Mouse (Mus musculus): Measurements from ENCODE around the gene Igsf21.

Gene Igsf21

DNA sequence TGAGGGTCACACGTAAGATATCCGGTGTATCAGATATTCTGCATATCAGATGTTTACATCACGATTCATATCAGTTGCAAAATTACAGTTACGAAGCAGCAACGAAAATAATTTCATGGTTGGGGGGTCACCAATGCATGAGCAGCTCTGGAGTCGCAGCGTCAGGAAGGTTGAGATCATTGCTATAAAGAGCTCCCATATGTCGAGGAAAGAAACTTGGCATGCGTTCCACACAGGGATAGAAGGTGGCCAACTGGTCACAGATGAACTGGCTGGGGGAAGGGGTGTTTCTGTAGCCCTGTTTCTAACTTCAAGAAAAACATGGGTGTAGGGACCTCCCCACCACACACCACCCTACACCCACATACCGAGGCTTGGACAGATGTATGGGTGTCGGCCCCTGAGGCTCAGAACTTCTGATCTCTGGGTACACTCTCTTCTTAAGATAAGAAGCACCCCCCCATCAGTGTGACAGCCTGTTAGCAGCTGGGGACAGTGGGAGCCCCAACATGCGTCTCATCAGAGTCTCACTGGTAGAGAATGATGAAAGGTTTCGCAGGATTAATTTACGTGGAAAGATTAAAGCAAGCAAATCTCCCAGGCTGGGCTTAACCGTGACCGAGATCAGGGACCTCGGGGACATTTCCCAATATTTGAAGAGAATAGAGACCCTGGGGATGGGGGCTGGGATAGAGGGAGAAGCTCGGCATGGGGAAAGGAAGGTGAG is 54.1 kb downstream of the Igsf21 start:
- DNase-seq (ENCODE audit: low spot score) = no peak

DNA sequence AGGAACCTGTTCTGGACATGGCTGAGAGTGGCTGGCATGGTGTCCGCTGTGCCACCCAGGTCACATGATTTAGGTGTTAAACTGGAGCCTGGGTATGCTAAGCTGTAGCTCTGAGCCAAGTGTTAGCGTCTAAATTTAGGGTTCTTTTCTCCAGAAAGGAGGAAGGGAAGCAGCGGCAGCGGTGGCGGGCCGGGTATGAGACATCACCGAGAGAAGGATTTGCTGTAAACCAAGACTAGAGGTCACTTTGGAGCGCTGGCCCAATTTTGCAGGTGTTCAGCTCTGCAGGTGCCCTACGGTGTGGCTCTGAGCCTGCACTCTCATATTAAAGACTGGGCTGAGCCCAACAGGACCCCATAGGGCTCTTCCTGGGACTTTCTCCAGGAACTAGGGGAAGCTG is 57.0 kb downstream of the Igsf21 start:
- no peak for DNase-seq (ENCODE audit: low spot score)

DNA sequence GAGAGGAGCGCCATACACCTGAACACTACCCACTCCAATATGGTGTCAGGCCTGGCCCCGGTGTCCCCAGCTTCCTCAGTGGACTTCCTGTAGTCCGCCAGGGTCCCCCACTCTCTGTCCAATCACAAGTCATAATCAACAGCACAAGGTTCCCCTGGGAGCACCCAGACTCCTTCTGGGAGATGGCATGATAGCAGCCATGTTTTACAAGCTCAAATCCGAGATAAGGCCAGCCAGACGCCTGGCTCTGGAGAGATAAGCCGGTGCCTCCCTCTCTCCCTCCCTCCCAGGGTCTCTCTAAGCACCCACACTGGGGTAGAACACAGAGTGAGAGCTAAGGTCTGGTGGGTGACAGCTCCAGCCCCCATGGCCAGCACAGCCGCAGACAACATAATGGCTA is 58.0 kb downstream of the Igsf21 start:
- peak; percentile 22 for DNase-seq (ENCODE audit: low spot score)

DNA sequence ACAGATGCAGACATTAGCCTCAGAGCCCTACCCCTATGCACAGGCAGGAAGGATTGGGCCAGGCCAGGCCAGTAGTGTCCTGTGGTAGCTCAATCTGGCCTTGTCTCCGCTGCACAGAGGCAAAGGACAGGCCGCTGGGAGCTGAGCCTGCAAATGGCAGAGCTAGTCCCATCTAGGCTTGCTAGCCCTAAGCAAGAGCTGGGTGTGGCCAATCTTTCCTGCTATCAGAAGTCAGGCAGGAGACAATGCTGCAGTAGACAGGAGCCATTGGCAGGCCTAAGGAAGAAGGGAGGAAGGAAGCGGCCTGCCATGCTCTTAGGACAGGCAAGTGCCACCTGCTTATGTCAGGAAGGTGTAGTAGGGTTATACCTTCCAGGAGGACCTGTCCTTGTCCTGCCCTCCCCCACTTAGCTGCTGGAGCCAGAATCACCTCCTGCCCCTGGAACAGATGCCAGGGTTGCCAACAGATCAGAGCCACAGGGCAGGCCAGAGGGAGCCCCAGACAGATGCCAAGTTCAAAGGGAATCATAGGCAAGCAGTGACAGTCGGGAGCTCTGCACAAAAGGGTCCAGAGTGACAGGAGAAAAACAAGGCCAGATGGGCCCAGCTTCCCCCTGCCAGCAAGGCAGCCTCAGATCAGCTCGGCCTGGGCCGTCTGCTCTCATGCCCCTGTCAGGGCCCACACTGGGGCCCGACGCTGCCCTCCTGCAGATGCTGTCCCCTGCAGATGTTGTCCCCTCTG is 59.0 kb downstream of the Igsf21 start:
- DNase-seq (ENCODE audit: low spot score) = no peak

DNA sequence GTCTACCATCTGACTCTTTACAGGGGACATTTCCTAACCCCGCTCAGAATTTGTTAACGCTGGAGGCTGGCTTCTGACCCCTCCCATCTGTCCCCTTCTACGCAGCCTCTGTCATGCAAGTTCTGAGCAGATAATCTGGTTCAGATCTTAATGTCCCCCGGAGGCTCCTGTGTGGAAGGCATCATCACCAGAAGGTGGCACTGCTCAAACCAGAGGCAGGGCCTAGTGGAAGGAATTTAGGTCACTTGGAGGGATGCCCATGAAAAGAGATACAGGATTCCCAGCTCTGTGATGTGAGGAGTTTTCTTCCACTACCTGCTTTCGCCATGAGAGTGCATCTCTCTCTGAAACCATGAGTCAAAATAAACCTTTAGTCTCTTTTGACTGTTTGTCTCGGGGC is 67.0 kb downstream of the Igsf21 start:
- DNase-seq (ENCODE audit: low spot score) = no peak

DNA sequence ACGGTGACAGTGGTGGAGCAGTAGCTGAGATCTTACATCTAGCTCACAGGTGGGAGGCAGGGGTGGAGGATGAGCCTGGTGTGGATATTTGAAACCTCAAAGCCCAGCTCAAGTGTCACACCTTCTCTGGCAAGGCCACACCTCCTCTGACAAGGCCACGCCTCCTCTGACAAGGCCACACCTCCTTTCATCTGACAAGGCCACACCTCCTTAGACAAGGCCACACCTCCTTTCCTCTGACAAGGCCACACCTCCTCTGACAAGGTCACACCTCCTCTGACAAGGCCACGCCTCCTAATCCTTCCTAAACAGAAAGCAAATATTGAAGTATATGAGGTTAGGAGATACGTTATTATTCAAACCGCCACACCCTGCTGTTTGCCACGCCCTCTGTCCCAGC is 69.5 kb downstream of the Igsf21 start:
- no peak for DNase-seq (ENCODE audit: low spot score)

DNA sequence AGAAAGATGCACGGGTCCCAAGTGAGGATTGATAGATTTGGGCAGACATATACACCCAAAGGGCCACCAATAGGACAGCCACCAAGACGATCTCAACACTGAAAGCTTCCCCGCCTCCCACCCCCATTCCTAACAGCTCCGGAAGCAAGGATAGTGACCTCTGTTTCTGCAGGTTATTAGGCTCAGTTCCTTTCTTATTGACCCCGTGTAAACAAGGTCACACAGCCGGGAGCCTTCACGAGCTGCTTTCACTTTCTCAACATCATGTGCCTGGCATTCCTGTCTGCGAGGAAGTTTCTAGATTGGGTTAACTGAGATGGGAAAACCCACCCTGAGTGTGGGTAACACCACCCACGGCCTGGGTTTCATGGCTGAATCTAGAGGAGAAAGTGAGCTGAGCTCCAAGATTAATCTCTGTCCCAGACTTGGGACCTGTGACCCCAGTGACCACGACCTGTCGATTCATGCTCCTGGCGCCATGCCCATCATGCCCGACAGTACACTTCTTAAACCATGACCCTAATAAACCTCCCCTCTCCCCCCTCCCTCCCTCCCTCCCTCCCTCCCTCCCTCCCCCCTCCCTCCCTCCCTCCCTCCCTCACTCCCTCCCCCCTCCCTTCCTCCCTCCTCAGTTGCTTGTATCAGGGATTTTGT is 72.7 kb downstream of the Igsf21 start:
- DNase-seq (ENCODE audit: low spot score) = no peak

DNA sequence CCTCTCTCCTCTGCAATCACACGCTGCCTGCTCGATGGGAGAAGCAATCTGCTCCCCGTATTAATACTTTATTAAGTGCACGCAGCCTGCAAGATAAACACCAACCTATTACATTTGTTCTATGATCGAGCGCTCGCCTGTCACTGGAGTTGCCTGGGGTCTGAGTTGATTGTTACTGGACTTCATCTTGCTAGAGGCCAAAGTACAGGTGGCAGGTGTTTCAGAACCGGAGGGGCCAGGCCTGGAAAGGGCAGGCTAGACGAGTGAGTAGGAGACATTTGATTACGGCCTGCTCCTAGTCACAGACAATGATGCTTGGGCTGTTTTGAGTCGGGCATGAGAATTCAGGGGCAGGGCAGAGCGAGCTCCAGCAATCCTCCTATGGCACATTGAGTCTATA is 73.5 kb downstream of the Igsf21 start:
- DNase-seq (ENCODE audit: low spot score) = no peak

DNA sequence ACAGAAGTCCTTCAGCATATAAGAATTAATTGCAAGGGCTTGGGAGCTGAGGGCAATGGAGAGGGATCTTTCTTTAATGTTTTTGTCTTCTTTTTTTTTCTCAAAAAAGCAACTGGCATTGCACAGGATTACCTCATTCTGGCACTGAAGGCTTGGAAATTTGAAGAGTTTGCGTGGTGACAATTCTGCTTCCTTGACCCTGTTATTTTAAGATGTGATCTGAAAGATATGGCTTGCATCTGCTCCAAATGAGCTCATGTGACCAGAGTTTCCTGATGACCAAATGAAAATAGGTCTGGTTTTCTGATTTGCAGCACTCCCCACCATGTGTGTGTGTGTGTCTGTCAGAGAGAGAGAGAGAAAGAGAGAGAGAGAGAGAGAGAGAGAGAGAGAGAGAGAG is 74.7 kb downstream of the Igsf21 start:
- DNase-seq (ENCODE audit: low spot score) = no peak

DNA sequence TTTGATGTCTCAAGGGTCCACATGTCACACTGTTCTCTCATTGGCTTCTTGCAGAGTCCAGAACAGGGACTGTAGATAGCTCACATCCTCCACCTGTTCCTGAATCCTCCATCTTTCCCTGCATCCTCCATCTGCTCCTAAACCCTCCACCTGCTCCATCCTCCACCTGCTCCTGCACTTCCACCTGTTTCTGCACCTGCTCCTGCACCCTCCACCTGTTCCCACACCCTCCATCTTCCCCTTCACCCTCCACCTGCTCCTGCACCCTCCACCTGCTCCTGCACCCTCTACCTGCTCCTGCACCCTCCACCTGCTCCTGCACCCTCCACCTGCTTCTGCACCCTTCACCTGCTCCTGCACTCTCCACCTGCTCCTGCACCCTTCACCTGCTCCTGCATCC is 75.4 kb downstream of the Igsf21 start:
- DNase-seq (ENCODE audit: low spot score) = no peak

DNA sequence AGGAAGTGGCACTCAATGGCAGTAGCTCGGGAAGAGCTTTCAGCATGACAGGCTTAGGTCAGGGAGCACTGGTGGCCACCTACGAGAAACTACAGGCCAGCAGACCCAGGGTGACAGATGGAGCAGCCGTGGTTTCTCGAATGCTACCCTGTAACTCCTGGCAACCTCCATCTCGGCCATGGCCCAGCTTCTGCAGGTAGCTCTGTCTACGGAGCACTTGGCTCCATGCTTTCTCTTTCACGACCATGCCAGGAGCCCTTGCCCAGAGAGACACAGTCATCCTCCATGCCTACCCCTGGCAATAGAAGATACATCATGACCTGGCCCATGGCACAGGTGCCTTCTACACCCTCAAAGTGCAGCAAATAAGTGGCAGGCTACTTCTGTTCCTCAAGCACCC is 80.7 kb downstream of the Igsf21 start:
- DNase-seq (ENCODE audit: low spot score) = no peak

DNA sequence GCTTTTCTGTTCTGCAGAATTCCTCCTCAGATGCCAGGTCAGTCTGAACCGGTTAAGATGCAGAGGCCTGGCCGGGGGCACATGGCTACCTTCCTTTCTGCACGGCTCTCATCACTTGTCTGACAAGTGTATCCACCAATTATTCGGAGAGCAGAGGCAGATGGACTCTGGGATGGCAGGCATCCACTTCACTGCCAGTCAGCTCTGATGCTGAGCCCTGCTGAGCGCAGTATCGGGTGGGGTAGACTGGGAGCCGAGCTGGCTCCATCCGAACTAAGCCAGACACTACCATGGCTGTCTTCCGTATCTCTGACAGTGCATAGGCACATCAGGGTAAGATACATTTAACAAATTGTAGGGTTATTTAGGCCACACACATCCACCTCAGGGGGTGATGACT is 81.9 kb downstream of the Igsf21 start:
- no peak for DNase-seq (ENCODE audit: low spot score)

DNA sequence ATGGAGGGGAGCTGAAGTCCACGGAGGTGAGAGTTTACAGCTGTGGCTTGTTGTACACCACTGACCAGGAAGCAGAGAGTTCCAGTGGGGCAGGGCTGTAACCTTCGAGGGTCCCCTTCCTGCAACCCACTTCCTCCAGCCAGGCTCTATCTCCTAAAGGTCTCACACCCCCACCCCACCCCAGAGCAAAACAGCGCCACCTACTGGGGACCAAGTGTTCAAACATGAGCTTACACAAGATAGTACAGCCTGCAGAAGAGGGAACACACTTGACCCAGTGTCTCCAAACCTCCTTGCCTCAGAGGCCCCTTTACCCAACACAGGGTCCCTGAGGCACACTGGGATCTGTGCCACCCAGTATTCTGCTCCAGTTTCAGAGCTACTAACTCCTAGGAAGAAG is 87.0 kb downstream of the Igsf21 start:
- no peak for DNase-seq (ENCODE audit: low spot score)

DNA sequence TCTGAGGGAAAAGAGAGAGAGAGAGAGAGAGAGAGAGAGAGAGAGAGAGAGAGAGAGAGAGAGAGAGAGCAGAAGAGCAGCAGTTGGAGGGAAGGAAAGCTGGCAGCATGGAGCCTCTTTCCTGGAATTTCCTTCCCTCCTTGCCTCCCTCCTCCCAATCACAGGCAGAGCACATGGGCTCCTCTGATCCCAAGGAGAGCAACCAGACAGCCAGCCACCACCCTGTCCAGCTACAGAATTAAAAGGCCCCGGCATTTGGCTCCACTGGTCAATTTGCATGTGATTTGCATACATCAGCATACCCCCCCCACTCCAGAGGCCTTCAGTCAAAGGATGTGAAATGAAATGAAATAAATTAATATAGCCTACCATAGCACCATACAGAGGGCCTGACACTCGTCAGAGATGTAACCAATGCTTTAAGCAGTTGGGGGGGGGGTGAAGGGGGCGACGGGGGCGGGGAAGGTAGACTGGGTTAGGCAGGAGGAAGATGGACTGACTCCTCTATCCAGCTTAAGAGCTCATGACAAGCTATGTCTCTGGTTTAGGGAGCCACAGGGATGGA is 91.6 kb downstream of the Igsf21 start:
- no peak for DNase-seq (ENCODE audit: low spot score)

DNA sequence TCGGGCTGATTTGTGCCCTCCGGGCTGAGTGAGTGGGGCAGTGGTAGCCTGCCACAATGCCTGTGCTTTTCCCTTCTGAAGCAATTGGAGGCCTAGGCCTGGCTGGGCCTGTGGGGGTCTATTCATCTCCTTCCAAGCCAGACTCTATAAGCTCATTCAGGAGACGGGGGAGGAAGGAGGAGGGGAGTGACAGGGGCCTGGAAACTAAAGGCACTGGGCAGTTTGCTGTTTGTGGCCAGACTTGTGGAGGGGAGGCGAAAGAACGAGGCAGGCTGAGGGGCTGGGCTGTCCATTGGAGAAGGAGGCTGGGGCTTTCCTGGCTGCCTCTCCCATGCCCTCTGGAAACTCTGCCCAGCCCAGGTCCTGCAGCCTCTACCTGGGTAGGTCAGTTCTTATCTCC is 92.1 kb downstream of the Igsf21 start:
- no peak for DNase-seq (ENCODE audit: low spot score)

DNA sequence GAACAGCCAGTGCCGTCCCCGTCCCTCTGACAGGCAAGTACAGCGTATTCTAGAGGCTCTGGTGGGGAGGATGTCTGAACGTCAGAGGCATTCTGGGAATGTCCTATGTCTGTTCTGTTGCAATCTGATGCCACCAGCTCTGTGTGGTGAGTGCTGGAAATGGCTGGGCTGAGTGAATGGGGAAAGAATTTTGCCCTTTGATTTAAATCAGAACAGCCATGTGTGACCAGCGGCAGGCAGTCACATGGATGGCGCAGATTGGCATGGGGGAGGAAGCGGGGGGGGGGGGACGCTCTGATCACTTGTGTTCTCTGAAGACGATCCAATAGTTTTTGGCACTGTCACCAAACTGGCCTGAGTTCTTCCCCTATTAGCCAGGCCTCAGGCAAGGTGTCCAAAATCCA is 92.9 kb downstream of the Igsf21 start:
- DNase-seq (ENCODE audit: low spot score) = no peak

DNA sequence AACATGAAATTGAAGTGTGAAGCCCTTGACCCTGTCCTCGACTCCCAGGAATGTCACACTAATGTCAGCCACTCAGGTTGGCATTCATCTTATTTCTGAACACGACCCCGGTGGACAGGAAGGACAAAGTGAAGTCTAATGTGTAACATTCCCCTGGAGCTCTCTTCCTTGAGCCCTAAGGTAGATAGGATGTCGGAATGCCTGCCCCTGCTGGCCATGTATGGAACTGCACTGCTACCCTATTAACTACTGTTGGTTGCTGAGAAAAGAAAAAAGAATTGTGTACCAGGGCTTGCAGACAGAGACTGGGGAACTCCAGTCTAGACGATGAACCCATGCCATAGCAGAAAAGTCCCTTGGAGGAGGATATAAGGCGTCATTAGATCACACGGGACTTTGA is 93.5 kb downstream of the Igsf21 start:
- no peak for DNase-seq (ENCODE audit: low spot score)

DNA sequence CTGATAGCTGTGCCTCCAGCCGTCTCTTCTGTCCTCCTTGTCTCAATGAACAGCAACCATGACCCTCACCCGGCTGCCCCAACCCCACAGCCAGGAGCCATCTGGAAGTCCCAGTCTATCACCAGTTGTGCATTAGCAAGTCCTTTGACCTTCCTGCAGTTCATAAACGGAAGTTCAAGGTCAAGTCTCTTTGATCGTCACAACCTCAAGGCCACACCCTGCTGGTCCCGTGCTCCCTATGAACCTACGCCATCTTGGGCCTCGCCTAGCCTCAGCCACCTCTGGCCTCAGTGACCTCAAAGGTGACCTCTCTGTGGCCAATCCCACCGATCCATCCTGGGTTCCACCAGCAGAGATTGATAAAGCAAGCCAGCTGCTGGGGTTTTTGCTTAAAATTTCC is 96.9 kb downstream of the Igsf21 start:
- no peak for DNase-seq (ENCODE audit: low spot score)

DNA sequence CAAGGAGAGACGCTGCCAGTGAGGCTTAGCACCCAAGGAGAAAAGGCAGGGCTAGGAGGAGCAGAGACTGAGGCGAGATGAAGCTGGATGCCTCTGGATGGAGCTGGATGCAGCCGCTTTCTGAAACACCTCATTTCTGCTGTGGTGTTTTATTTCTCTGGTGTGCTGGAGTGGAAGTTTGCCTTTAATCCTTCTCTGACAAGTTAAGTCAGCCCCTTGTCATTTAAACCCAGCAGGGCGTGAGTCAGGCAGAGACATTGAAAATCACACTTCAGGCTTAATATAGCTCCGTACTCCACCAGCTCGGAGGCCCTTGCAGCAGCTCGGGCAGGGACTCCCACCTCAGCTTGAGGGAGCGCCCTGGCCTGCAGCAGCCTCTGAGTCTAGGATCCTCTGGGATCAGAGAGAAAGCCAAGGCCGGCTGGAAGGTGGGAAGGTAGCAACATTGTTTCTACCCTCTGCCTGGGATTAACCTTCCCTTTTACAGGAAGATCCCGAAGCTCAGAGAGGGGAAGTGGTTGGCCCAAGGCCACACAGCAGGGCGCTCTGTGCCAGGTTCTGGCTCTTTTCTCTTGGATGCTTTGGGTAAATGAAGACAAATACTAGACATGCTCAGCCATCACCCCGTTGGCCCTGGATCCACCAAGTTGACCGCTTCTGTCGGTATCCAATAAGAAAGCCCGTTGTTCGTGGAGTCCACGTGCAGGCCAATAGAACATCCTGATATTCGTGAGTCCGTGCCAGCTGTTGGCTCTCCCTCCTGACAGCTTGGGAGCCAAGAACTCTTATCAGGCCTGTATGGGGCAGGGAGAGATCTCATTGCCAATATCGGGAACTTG is 98.5 kb downstream of the Igsf21 start:
- DNase-seq (ENCODE audit: low spot score) = no peak

DNA sequence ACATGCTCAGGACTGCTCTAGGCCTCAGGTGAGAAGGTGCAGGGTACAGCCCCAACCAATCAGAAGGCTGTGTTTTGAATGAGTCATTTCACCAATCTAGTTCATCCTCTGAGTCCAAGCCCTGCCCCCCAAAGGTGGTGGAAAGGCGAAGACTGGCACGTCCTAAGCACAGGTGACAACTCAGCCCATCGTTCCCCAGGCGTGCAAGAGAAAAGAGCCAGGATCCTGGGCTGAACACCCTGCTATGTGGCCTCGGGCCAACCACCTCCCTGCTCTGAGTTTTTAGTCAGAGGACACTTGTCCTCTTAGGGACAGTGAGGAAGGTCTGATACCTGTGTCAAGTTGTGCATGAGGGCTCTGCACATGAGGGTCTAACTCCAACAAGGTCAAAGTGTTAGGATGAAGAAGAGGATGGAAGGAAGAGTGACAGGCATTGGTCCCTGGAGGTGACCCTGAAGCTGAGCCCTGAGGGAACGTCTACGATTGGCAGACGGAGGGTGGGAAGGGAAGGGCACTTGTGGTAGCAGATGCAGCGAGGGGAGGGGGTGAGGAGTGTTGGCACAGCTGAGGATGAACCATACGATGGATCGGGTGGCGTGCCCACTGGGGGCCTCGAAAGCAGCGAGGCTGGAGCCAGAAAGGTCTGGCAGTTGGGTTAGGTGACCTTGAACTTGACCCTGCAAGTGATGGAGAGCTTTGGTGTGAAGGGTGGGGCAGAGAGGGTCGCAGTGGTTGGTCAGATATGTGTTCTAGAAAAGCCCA is 99.3 kb downstream of the Igsf21 start:
- no peak for DNase-seq (ENCODE audit: low spot score)

DNA sequence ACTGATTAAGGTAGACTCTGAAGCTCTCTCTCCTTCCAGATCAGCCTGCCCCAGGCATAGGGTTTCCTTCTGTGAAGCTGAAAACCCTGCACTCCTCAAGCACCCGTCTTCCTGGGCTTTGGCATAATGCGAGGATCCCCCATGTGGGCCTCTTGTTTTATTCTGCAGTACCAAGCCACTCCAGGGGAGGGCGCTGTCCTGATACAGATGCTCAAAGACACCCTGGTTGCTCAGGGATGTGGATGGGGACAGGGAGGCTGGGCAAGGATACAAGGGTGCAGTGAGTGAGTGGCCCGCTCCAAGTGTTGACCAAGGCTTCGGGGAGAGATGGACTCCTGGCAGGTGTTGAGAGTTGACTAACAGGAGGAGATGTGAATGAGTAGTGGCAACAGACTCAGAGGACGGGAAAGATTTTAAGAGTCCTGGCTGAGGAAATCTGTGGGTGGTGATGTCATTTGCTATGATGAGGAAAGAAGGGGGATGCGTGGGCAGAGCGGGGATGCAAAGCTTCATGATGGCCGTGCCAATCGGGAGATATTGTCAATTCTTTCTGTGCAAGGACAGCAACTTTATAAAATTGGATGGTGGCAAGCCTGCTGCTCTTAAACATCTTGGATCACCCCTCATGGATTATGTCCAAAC is 102.6 kb downstream of the Igsf21 start:
- no peak for DNase-seq (ENCODE audit: low spot score)
